Mouse (Mus musculus): ENCODE results near the gene Gm14410. TPM values are rescaled to one million over a fixed set of nuclear protein-coding genes. Genes with fewer than 3 reads are reported as not detected.

The Gm14410 gene
- 3.8 TPM for total RNA-seq (2023)

GRCm38 (mm10) chr2:177206341-177206740 is at the start of gene Gm14410:
Gm14410 (minus strand) TSS chr2:177206421.

Other genes starting within 250 kb of the Gm14410 start
- gene Gm14419, start 205.5 kb downstream of the Gm14410 start, total RNA-seq (2023), result 2.2 TPM
- gene Gm14401, start 132.1 kb downstream of the Gm14410 start, total RNA-seq (2023), result not detected
- gene Gm14409, start 60.6 kb upstream of the Gm14410 start, total RNA-seq (2023), result not detected
- not detected for gene Gm14412, start 117.9 kb upstream of the Gm14410 start, total RNA-seq (2023)
- 7.7 TPM for gene Gm14418, start 191.9 kb upstream of the Gm14410 start, total RNA-seq (2023)

Measured in CD4-positive naive resting alpha-beta T cell, adult 57 days (primary cell).